Mouse (Mus musculus) midbrain, postnatal 0 days (tissue): ENCODE results near the gene Pla2g3. TPM values are rescaled to one million over a fixed set of nuclear protein-coding genes. Genes with fewer than 3 reads are reported as not detected.

Experiments
- ATAC-seq: fragments of 200-750 bp; cut with Nextera tagmentation; 2 replicates; pipeline ENCODE4 v1.8.0; 2017; ENCODE audit warnings: moderate number of reproducible peaks, mild to moderate bottlenecking, moderate TSS enrichment, moderate library complexity; ENCODE audit not compliant: low FRiP score
- DNase-seq: peaks from one replicate; pipeline ENCODE4 v3.0.0-alpha.2; 2015; ENCODE audit warnings: low spot score
- H3K27ac ChIP-seq: fragments of 300-500 bp; sonication (generic); 2 replicates; pipeline ENCODE4 v1.5.1; 2014; ENCODE audit warnings: low read depth, mild to moderate bottlenecking, low read length, mixed read lengths
- H3K27me3 ChIP-seq: fragments of 300-500 bp; sonication (generic); 2 replicates; pipeline ENCODE4 v1.6.1; 2014; ENCODE audit warnings: low read length, control low read depth, mixed read lengths; ENCODE audit not compliant: insufficient read depth
- H3K36me3 ChIP-seq: fragments of 300-500 bp; sonication (generic); 2 replicates; pipeline ENCODE4 v1.6.1; 2014; ENCODE audit warnings: low read length, control low read depth, mixed read lengths; ENCODE audit not compliant: insufficient read depth
- H3K4me1 ChIP-seq: fragments of 300-500 bp; sonication (generic); 2 replicates; pipeline ENCODE4 v1.6.1; 2014; ENCODE audit warnings: mild to moderate bottlenecking, control low read depth, antibody characterized with exemption, low read length, mixed read lengths; ENCODE audit not compliant: insufficient read depth
- H3K4me2 ChIP-seq: fragments of 300-500 bp; sonication (generic); 2 replicates; pipeline ENCODE4 v1.6.1; 2014; ENCODE audit warnings: low read depth, mild to moderate bottlenecking, low read length, mixed read lengths; ENCODE audit not compliant: poor library complexity, severe bottlenecking
- H3K4me3 ChIP-seq: fragments of 300-500 bp; sonication (generic); 2 replicates; pipeline ENCODE4 v1.5.1; 2014; ENCODE audit warnings: low read depth, mild to moderate bottlenecking, low read length, moderate library complexity
- H3K9ac ChIP-seq: fragments of 300-500 bp; sonication (generic); replicated peaks from 2 replicates; pipeline ENCODE4 v1.6.1; 2014; ENCODE audit warnings: mild to moderate bottlenecking, low read length, moderate library complexity, mixed read lengths; ENCODE audit not compliant: poor library complexity, severe bottlenecking
- H3K9me3 ChIP-seq: fragments of 300-500 bp; sonication (generic); 2 replicates; pipeline ENCODE4 v1.6.1; 2016; ENCODE audit warnings: low read length, control low read depth
- CTCF ChIP-seq: IDR thresholded peaks from 2 replicates; pipeline ENCODE4 v1.5.1; 2016; ENCODE audit warnings: antibody characterized with exemption, mild to moderate bottlenecking
- WGBS: fragments of 180-500 bp; shearing (Covaris S2); extraction: QIAGEN DNeasy Blood & Tissue Kit; methylation state at CpG from one replicate; pipeline ENCODE4 v1.1.7; 2014; 5-methylcytosine and 5-hydroxymethylcytosine counted together
- polyA plus RNA-seq: library from polyadenylated mRNA; unstranded; fragments of >200 nt; fragmentation: Nextera tagmentation; extraction: Ambion mirVana; gene quantifications from 2 replicates; pipeline ENCODE4 v1.2.1, GENCODE M21; 2015
- total RNA-seq: library from RNA; depleted of rRNA; stranded (reverse); fragments of >200 nt; gene quantifications from 2 replicates; pipeline ENCODE4 v1.2.3, GENCODE M21; 2014

Pla2g3 gene
- total and polyA plus RNA-seq, 2 experiments from 2014 or later: 15.4 to 33.1 TPM

DNA sequence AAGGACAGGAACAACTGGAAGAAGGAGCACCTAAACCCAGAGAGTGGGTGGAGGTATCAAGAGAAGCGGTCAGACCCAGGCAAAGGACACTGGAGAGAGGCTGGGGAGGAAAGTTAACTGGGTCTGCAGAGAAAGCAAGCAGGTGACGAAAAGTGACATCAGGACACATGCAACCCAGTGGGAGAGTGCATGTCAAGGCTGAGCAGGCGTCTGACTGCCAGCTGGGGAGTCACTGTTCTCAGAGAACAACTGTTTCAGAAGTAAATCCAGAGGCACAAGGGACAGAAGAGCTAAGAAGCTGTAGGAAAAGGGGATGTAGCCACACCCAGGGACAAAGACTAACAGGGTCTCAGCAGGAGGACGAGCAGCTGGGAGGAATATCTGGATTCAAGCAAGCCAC is 37.5 kb downstream of the Pla2g3 start:
- Histone ChIP-seq H3K27ac (no peak overlapping the region), H3K4me2 (no peak overlapping the region), H3K4me3 (no peak overlapping the region), H3K9ac (no peak overlapping the region), H3K9me3 (no peaks in the 10 kb centered on the region), H3K27me3 (no peaks in the 10 kb centered on the region), H3K36me3 (no peaks in the 10 kb centered on the region), H3K4me1 (no peaks in the 10 kb centered on the region)
- DNase-seq (no peak), ATAC-seq (no peak)
- WGBS: 79% methylated on average over 4 of the region's 4 CpGs
- TF ChIP-seq CTCF: no peak

DNA sequence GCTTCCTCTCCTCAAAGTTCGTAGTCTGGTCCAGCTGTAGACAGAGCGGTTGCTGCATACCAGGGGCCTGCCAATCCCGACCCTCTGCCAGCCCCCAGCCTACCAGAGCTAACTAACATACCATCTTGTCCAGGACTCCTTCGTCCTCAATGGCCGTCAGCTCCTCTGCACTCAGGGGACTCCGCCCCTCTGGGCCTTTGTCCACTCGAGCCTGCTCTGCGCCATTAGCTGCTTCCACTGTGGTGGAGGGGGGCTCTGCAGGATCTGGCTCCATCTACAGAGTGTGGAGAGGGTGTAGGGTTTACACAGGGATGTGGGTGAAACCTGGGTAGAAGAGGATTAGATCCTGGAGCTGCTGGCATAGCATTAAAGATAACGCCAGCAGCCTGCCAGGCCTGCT is 38.1 kb downstream of the Pla2g3 start:
- DNase-seq: no peak
- no peak overlapping the region for H3K9ac ChIP-seq
- WGBS: 76% methylated on average over 9 of the region's 9 CpGs
- no peak for TF ChIP-seq CTCF
- no peaks in the 10 kb centered on the region for H3K9me3 ChIP-seq
- no peaks in the 10 kb centered on the region for H3K36me3 ChIP-seq
- H3K4me1 ChIP-seq: no peaks in the 10 kb centered on the region
- ATAC-seq: no peak
- no peak overlapping the region for H3K4me3 ChIP-seq
- no peak overlapping the region for H3K4me2 ChIP-seq
- H3K27me3 ChIP-seq: no peaks in the 10 kb centered on the region
- no peak overlapping the region for H3K27ac ChIP-seq

DNA sequence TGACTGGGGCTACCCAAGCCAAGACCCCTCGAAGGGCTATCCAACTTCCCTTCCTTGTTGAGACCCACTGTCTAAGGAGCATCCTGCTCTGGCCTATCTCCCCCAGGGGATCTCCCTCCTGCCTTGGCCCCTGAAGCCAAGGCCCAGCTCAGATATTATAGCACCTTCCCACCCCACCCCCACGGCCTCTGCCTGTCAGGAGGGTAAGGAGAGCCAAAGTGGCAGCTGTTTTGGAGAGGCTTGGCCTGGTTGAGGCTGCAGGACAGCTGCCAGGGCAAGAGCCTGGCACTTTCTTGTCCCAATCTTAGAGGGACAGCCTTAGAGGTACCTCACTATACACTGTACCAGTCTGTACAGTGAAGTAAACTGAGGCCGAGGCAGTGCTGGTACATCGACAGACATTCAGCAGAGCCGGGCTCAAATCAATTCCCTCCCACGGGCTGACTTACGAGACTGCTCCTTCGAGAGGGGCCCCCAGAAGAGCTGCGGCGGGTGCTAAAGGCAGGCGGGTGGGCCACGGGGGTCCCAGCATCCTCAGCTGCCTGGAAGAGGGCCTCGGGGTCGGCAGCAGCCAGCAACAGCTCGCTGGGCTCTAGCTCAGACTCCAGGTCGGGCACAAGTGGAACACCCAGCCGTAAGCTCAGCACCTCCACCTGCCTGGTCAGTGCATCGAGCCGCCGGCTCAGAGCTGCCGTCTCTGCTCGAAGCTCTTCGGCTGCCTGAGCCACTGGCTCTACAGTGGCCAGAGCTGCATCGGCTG is 39.1 kb downstream of the Pla2g3 start:
- Histone ChIP-seq H3K36me3 (no peaks in the 10 kb centered on the region), H3K4me2 (no peak overlapping the region), H3K27ac (no peak overlapping the region), H3K4me3 (no peak overlapping the region), H3K4me1 (no peaks in the 10 kb centered on the region), H3K9ac (no peak overlapping the region), H3K27me3 (no peaks in the 10 kb centered on the region), H3K9me3 (no peaks in the 10 kb centered on the region)
- ATAC-seq (no peak), DNase-seq (peak; percentile 28)
- TF ChIP-seq CTCF: no peak
- 94% methylated on average over 24 of the region's 24 CpGs for WGBS

DNA sequence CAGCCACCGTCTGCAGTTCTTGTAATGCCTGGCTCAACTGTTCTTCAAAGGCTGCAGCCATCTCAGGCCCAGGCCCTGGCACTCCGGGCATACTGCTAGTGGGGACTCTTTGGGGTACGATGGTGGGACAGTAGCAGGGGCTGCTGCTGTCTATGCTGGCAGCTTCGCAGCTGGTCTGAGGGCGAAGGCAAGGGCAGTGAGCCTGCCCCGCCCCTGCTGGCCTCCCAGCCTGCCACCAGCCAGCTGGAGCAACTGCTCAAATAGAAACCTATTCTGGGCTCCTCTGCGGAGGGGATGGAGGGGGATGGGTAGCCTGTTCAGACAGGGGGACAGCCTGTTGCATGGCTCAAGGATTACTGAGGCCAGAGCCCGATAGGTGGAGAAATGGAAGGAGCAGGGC is 39.7 kb downstream of the Pla2g3 start:
- H3K4me2 ChIP-seq: no peak overlapping the region
- DNase-seq: peak; percentile 28
- no peak overlapping the region for H3K27ac ChIP-seq
- no peaks in the 10 kb centered on the region for H3K4me1 ChIP-seq
- H3K36me3 ChIP-seq: no peaks in the 10 kb centered on the region
- H3K9ac ChIP-seq: no peak overlapping the region
- no peak overlapping the region for H3K4me3 ChIP-seq
- H3K27me3 ChIP-seq: no peaks in the 10 kb centered on the region
- WGBS: 81% methylated on average over 8 of the region's 8 CpGs
- no peak for TF ChIP-seq CTCF
- ATAC-seq: no peak
- no peaks in the 10 kb centered on the region for H3K9me3 ChIP-seq

DNA sequence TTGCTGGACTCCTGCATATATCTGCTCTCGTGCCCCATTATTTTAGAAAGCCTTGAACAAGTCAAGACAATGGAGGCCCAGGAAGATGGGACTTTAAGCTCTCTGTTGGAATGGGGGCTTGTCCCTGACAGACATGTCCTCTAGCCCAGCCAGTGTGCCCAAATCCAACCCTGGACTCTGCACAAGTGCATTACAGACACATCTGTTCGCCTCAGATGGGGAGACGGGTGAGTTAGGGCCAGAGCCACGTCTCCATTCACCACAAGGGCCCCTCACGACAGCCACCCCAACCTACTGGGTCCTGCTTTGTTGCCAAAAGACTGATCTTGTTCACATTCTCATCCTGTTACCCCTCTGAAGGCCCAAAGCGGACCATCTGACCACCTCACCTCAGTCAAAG is 40.1 kb downstream of the Pla2g3 start:
- H3K4me2 ChIP-seq: no peak overlapping the region
- no peaks in the 10 kb centered on the region for H3K4me1 ChIP-seq
- H3K27me3 ChIP-seq: no peaks in the 10 kb centered on the region
- ATAC-seq (no peak), DNase-seq (no peak)
- H3K36me3 ChIP-seq: no peaks in the 10 kb centered on the region
- 93% methylated on average over 6 of the region's 6 CpGs for WGBS
- H3K27ac ChIP-seq: no peak overlapping the region
- H3K9me3 ChIP-seq: no peaks in the 10 kb centered on the region
- no peak for TF ChIP-seq CTCF
- no peak overlapping the region for H3K4me3 ChIP-seq
- H3K9ac ChIP-seq: no peak overlapping the region

DNA sequence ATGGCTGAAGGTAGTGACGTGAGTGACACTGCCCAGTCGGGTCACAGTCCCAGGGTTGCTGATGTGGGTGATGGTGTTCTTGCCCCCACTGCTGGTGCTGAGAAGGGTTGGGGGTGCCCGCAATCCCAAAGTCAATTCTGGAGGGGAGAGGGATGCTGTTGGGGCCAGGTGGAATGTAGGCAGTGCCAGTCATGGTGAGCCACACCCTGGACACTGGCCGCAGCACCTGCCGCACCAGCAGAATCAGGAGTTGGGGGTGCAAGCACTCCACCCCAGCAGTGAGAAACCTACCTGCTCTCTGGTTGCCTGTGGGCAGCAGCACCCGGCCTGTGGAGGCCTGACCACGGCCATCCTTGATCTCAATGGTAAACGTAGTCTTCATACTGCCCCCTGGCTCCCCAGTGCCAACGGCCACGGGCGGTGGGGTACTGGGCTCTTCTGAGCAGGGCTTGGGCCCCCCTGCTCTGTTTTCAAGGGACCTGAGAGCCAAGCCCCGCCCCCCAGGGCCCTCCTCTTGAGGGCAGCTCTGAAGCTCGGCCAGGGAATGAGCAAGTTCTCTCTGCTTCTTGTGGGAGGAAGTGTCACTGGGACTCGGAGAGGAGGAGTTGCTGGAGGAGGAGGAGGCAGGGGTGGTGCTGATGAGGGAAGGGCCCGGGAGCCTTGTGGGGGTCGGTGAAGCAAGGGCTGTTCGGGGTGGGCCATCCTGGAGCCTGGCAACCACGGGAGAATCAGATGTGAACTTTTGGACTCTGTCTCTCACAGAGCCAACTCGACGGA is 41.6 kb downstream of the Pla2g3 start:
- TF ChIP-seq CTCF: no peak
- Histone ChIP-seq H3K4me1 (no peaks in the 10 kb centered on the region), H3K9ac (no peak overlapping the region), H3K4me3 (no peak overlapping the region), H3K27me3 (no peaks in the 10 kb centered on the region), H3K9me3 (no peaks in the 10 kb centered on the region), H3K27ac (no peak overlapping the region), H3K4me2 (no peak overlapping the region), H3K36me3 (no peaks in the 10 kb centered on the region)
- WGBS: 82% methylated on average over 20 of the region's 20 CpGs
- DNase-seq: no peak
- no peak for ATAC-seq
